9 mouse cellular contexts compared by ENCODE assay signal in the genomic region with DNA sequence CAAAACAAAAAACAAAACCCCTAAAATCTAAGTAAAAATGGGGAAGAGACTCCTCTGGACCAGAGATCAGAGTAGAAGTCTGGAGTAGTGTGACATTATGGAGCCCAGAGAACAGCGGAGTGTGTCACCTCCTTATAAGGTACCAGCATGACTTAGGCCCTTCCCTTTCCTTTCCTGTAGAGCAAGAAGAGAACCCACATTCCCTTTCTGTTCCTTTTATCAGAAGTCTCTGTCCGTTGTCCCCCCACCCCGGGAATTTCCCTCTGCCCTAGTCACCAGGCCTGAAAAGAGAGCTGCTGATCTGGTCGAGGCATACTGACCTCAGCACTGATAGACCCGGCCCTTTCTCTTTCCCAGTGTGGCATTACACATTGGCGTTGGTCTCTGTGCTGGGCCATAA. TPM values are rescaled to one million over a fixed set of nuclear protein-coding genes. Genes with fewer than 3 reads are reported as not detected.
DNase-seq lines count a peak whose midpoint lies in the region; ATAC-seq and TF ChIP-seq lines count a peak whose summit lies in the region.
"Had no signal": no experiment of that assay in that cellular context is flagged by ENCODE, and none has a peak within 500 bp of the region (broad histone marks: within the 10 kb centered on the region; RNA-seq: fewer than 3 reads in every experiment).

No protein-coding gene starts in this region.

- peaks cover 13% of the 10 kb centered on the region for H3K36me3 ChIP-seq in spleen, adult 2 months (ENCODE audit: control insufficient read depth, insufficient read depth, low read length)
- H3K36me3 ChIP-seq in hindbrain, embryonic 15.5 days = peaks cover 14% of the 10 kb centered on the region; the same call in 1 of the 2 replicates
- peaks cover 24% of the 10 kb centered on the region; the same call in 1 of the 2 replicates for H3K36me3 ChIP-seq in macrophage (ENCODE audit: inconsistent target)

- ATAC-seq in hindbrain, embryonic 15.5 days (ENCODE audit: low FRiP score, low read depth) = 0 out of 2 replicates have a peak, but pooled peaks have one; percentile 4

- WGBS in spleen, adult 2 months = 7% methylated on average over 6 of the region's 6 CpGs
- 40% methylated on average over 6 of the region's 6 CpGs for WGBS in hindbrain, embryonic 15.5 days
- 3% methylated on average over 6 of the region's 6 CpGs for WGBS in macrophage (ENCODE audit: missing documents)

- no peak for TF ChIP-seq POLR2A in spleen, adult 2 months (IDR thresholded peaks at IDR 0.05; ENCODE audit: low read depth, low read length)
- no peak for TF ChIP-seq POLR2A in cortical plate, adult 2 months (IDR thresholded peaks at IDR 0.05; ENCODE audit: extremely low read depth, insufficient read depth, low read length)

- H3K9ac ChIP-seq in hindbrain, embryonic 15.5 days = peak overlapping the region; percentile 77

- H3K27me3 ChIP-seq in spleen, adult 2 months (ENCODE audit: control insufficient read depth, insufficient read depth, low read length) = no peaks in the 10 kb centered on the region
- no peaks in the 10 kb centered on the region for H3K27me3 ChIP-seq in hindbrain, embryonic 15.5 days

- peaks cover 4% of the 10 kb centered on the region; the same call in 1 of the 2 replicates for H3K4me1 ChIP-seq in spleen, adult 2 months (ENCODE audit: control insufficient read depth, insufficient read depth, insufficient read length)
- peaks cover 7% of the 10 kb centered on the region for H3K4me1 ChIP-seq in cortical plate, adult 2 months (ENCODE audit: control insufficient read depth, insufficient read depth, low read length)
- H3K4me1 ChIP-seq in hindbrain, embryonic 15.5 days (replicated peaks) = peaks cover 20% of the 10 kb centered on the region

- peak overlapping the region; percentile 94 for H3K4me2 ChIP-seq in hindbrain, embryonic 15.5 days

- peak overlapping the region; percentile 86 for H3K4me3 ChIP-seq in spleen, adult 2 months (ENCODE audit: extremely low read depth, insufficient read depth, insufficient read length)
- H3K4me3 ChIP-seq in cortical plate, adult 2 months (ENCODE audit: insufficient read depth, low read length) = peak overlapping the region; percentile 76
- peak overlapping the region; percentile 94 for H3K4me3 ChIP-seq in hindbrain, embryonic 15.5 days
- H3K4me3 ChIP-seq in macrophage (ENCODE audit: inconsistent target) = peak overlapping the region; percentile 97

- peak overlapping the region; percentile 74; the same call in 1 of the 2 replicates for H3K27ac ChIP-seq in spleen, adult 2 months (ENCODE audit: insufficient read depth, low read length)
- no peak overlapping the region for H3K27ac ChIP-seq in cortical plate, adult 2 months (ENCODE audit: insufficient read depth, low read length)
- no peak overlapping the region for H3K27ac ChIP-seq in hindbrain, embryonic 15.5 days (replicated peaks)
- H3K27ac ChIP-seq in macrophage = peak overlapping the region; percentile 79

- peaks cover 56% of the 10 kb centered on the region for H3K79me2 ChIP-seq in macrophage (ENCODE audit: inconsistent target)

- H3K9me3 ChIP-seq in hindbrain, embryonic 15.5 days = no peaks in the 10 kb centered on the region

- no peak for TF ChIP-seq CTCF in spleen, adult 2 months (IDR thresholded peaks at IDR 0.05; ENCODE audit: extremely low read depth, insufficient read depth, insufficient read length, insufficient replicate concordance)
- TF ChIP-seq CTCF in cortical plate, adult 2 months (IDR thresholded peaks at IDR 0.05; ENCODE audit: extremely low read depth, insufficient read depth, low read length) = no peak

- DNase-seq in spleen, adult 2 months (ENCODE audit: low read depth in 1 of 2, low spot score in 2 of 2) = peak in 1 of 2 experiments; percentile 24
- DNase-seq in spleen, postnatal 14 days (ENCODE audit: low spot score in 2 of 2) = no peak
- no peak for DNase-seq in ovary, postnatal 36 days (ENCODE audit: low spot score)
- DNase-seq in yolk sac, embryonic 10.5 days (ENCODE audit: low spot score) = no peak
- no peak for DNase-seq in retina, embryonic 14.5 days (ENCODE audit: low spot score)

RNA-seq across cellular contexts. Expression of a gene that starts 0.8 kb away (rescaled TPM):
- polyA plus RNA-seq in spleen, adult 2 months (2012; rRNA removed) = 47.4 and 64.4 TPM in 2 replicates
- 22.0 and 23.2 TPM in 2 replicates for polyA plus RNA-seq in cortical plate, adult 2 months (2012; rRNA removed)
- 35.7 and 41.0 TPM in 2 replicates for polyA plus RNA-seq in hindbrain, embryonic 15.5 days (2015; fragmentation: Nextera tagmentation; extraction: Ambion mirVana)
- total RNA-seq in macrophage (2018; cell fraction: chromatin; rRNA removed) = 100 to 1,000 TPM in 14 of 26 experiments, 10 to 100 TPM in 12; 46.9 to 484 (median 151) TPM
- 100 to 1,000 TPM in 3 of 26 experiments, 10 to 100 TPM in 23; 34.8 to 177 (median 48.6) TPM for total RNA-seq in macrophage (2018; cell fraction: cytosol; rRNA removed)
- total RNA-seq in macrophage (2018; cell fraction: nucleus; rRNA removed) = 100 to 1,000 TPM in 14 of 26 experiments, 10 to 100 TPM in 12; 30.2 to 356 (median 111) TPM
- 17.8 to 43.7 TPM (median 23.3 TPM) in 3 replicates for polyA plus RNA-seq in macrophage (2018)

RNA-seq across cellular contexts. Expression of a gene that starts 43.3 kb away (rescaled TPM):
- polyA plus RNA-seq in spleen, adult 2 months (2012; rRNA removed) = 0.06 and 0.08 TPM in 2 replicates
- polyA plus RNA-seq in cortical plate, adult 2 months (2012; rRNA removed) = 58.6 and 61.5 TPM in 2 replicates
- polyA plus RNA-seq in hindbrain, embryonic 15.5 days (2015; fragmentation: Nextera tagmentation; extraction: Ambion mirVana) = 61.5 and 66.2 TPM in 2 replicates
- total RNA-seq in macrophage (2018; cell fraction: chromatin; rRNA removed) = not detected
- total RNA-seq in macrophage (2018; cell fraction: cytosol; rRNA removed) = under 1 TPM in 4 of 26 experiments, not detected in 22; 0.03 to 0.07 (median 0.05) TPM
- under 1 TPM in 2 of 26 experiments, not detected in 24; 0.28 to 0.49 TPM for total RNA-seq in macrophage (2018; cell fraction: nucleus; rRNA removed)
- not detected in 3 replicates for polyA plus RNA-seq in macrophage (2018)

RNA-seq across cellular contexts. Expression of a gene that starts 43.7 kb away (rescaled TPM):
- 0.13 and 0.23 TPM in 2 replicates for polyA plus RNA-seq in spleen, adult 2 months (2012; rRNA removed)
- polyA plus RNA-seq in cortical plate, adult 2 months (2012; rRNA removed) = 136 and 163 TPM in 2 replicates
- polyA plus RNA-seq in hindbrain, embryonic 15.5 days (2015; fragmentation: Nextera tagmentation; extraction: Ambion mirVana) = 4.8 and 10.2 TPM in 2 replicates
- 1 to 10 TPM in 17 of 26 experiments, under 1 TPM in 9; 0.48 to 8.1 (median 1.6) TPM for total RNA-seq in macrophage (2018; cell fraction: chromatin; rRNA removed)
- total RNA-seq in macrophage (2018; cell fraction: cytosol; rRNA removed) = under 1 TPM in 7 of 26 experiments, not detected in 19; 0.07 to 0.22 (median 0.09) TPM
- total RNA-seq in macrophage (2018; cell fraction: nucleus; rRNA removed) = 10 to 100 TPM in 1 of 26 experiments, 1 to 10 TPM in 13, under 1 TPM in 10, not detected in 2; 0.15 to 12.3 (median 1.1) TPM
- polyA plus RNA-seq in macrophage (2018) = not detected in 3 replicates
- polyA plus RNA-seq: gonadal fat pad, adult 2 months had no signal

Comparison
In these comparisons a context has a peak if more than half of its experiments do, and no peak if none do; other contexts are left out.
1. H3K27ac ChIP-seq: peak in spleen, adult 2 months (single experiment) and macrophage (single experiment); none in cortical plate, adult 2 months (single experiment) and hindbrain, embryonic 15.5 days (single experiment).
2. RNA of a gene that starts 43.3 kb away (polyA plus RNA-seq): 61.5 to 66.2 TPM in hindbrain, embryonic 15.5 days and 58.6 to 61.5 TPM in cortical plate, adult 2 months; 0.06 to 0.08 TPM in spleen, adult 2 months and not detected in macrophage; every median in the first group is over 10 times any median in the second.
3. RNA of a gene that starts 43.7 kb away (polyA plus RNA-seq): 136 to 163 TPM in cortical plate, adult 2 months; 4.8 to 10.2 TPM in hindbrain, embryonic 15.5 days, 0.13 to 0.23 TPM in spleen, adult 2 months and not detected in macrophage; every median in the first group is over 10 times any median in the second.
4. Peak in every context shown above with its lines, with median percentiles within 50 percentile points of each other: H3K4me3 ChIP-seq.